Mouse (Mus musculus): ENCODE results near the gene Sirt4. TPM values are rescaled to one million over a fixed set of nuclear protein-coding genes. Genes with fewer than 3 reads are reported as not detected.

The Sirt4 gene
- polyA plus RNA-seq, 1 experiment = 9.2 TPM

DNA sequence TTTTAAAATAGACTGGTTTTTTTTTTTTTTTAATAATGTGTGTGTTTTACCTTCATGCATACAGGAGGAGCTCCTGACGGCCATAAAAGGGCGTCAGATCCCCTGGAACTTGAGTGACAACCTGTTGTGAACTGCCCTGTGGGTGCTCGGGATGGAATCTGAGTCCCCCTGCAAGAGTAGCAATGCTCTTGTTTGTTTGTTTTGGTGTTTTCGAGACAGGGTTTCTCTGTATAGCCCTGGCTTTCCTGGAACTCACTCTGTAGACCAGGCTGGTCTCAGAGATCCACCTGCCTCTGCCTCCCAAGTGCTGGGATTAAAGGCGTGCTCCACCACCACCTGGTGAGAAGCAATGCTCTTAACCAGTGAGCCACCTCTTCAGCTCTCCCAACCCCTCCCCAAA is 471 bp upstream of the Sirt4 start:
- H3K79me3 ChIP-seq (ENCODE audit: low read depth) = no peaks in the 10 kb centered on the region
- TF ChIP-seq MYOG (IDR thresholded peaks at IDR 0.05; ENCODE audit: control insufficient read depth, extremely low read depth, insufficient read length) (no peak), MAX (IDR thresholded peaks at IDR 0.05) (no peak), CTCF (IDR thresholded peaks at IDR 0.05; ENCODE audit: control insufficient read depth, insufficient read depth, insufficient read length) (no peak), MYOD1 (IDR thresholded peaks at IDR 0.05; ENCODE audit: control insufficient read depth, insufficient read length, low read depth) (no peak), CEBPB (IDR thresholded peaks at IDR 0.05; ENCODE audit: low read depth) (no peak), USF1 (IDR thresholded peaks at IDR 0.05; ENCODE audit: low read depth) (no peak), FOSL1 (IDR thresholded peaks at IDR 0.05; ENCODE audit: insufficient read depth, low read length, poor library complexity, severe bottlenecking) (no peak)
- no peak overlapping the region for H3ac ChIP-seq (ENCODE audit: control insufficient read depth, insufficient read length, low read depth)
- H3K4me3 ChIP-seq (ENCODE audit: insufficient read depth, poor library complexity, severe bottlenecking) = no peak overlapping the region
- peaks cover 11% of the 10 kb centered on the region for H3K36me3 ChIP-seq (ENCODE audit: control insufficient read depth, insufficient read depth)
- H3K27me3 ChIP-seq (ENCODE audit: control insufficient read depth, insufficient read depth, insufficient read length) = no peaks in the 10 kb centered on the region
- no peaks in the 10 kb centered on the region for H3K79me2 ChIP-seq (ENCODE audit: control insufficient read depth, insufficient read depth)

DNA sequence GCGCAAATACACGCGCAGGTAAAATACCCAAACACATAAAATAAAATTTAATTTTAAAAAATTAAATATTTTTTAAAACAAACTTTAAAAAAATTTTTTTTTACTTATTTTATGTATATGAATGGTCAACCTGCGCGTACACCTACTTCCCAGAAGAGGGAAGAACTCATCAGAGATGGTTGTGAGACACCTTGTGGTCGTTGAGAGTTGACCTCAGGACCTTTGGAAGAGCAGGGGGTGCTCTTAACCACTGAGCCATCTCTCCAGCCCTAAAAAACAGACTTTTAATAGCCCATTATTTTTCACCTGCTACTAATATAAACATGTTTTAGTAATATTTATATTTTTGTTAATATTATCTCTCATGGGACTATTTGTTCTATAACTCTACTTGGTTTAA is 1.1 kb downstream of the Sirt4 start:
- Histone ChIP-seq H3K79me3 (ENCODE audit: low read depth) (no peaks in the 10 kb centered on the region), H3K36me3 (ENCODE audit: control insufficient read depth, insufficient read depth) (peaks cover 14% of the 10 kb centered on the region), H3ac (ENCODE audit: control insufficient read depth, insufficient read length, low read depth) (no peak overlapping the region), H3K27me3 (ENCODE audit: control insufficient read depth, insufficient read depth, insufficient read length) (no peaks in the 10 kb centered on the region), H3K79me2 (ENCODE audit: control insufficient read depth, insufficient read depth) (no peaks in the 10 kb centered on the region), H3K4me3 (ENCODE audit: insufficient read depth, poor library complexity, severe bottlenecking) (no peak overlapping the region)
- TF ChIP-seq MAX (IDR thresholded peaks at IDR 0.05) (no peak), CTCF (IDR thresholded peaks at IDR 0.05; ENCODE audit: control insufficient read depth, insufficient read depth, insufficient read length) (no peak), CEBPB (IDR thresholded peaks at IDR 0.05; ENCODE audit: low read depth) (no peak), FOSL1 (IDR thresholded peaks at IDR 0.05; ENCODE audit: insufficient read depth, low read length, poor library complexity, severe bottlenecking) (no peak), MYOG (IDR thresholded peaks at IDR 0.05; ENCODE audit: control insufficient read depth, extremely low read depth, insufficient read length) (no peak)

DNA sequence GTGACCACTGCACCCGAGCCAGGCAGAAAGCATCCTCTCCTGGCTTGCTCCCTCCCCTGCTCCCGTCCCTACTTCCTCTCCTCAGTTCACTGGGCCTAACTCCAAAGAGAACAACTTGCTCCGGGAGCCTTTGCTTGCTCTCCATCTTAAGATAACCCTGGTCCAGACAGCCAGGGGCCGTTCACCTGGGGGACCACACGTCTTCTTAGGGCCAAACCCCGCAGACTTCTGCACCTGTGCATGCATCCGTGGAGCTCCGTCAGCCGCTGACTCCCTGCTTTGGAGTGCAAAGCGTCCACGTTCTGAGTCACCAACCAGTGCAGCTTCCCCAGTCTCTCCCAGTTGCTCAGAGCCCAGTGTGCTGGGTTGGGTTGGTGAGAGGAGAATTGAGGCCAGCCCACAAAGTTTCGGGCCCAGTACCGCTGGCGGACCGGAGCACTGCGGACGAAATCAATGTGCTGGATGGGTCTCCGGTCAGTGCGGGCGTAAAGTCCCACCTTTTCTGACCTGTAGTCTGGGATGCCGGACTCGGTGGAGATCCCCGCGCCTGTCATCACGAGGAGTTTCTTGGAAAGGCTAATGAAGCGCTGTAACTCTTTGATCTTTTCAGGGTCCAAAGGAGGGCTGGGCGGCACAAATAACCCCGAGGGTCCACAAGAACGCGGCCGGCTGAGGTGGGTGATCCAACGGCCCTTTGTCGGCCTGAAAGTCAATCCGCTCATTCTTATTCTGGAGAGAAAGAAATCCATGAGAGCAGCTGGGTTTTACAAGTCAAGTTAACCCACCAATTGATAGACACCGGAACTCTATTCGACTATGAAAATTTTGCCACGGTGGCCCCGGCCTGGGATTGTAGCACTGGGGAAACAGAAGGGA is 1.9 kb downstream of the Sirt4 start:
- Histone ChIP-seq H3K79me2 (ENCODE audit: control insufficient read depth, insufficient read depth) (no peaks in the 10 kb centered on the region), H3K36me3 (ENCODE audit: control insufficient read depth, insufficient read depth) (peaks cover 18% of the 10 kb centered on the region), H3ac (ENCODE audit: control insufficient read depth, insufficient read length, low read depth) (no peak overlapping the region), H3K4me3 (ENCODE audit: insufficient read depth, poor library complexity, severe bottlenecking) (no peak overlapping the region), H3K79me3 (ENCODE audit: low read depth) (no peaks in the 10 kb centered on the region), H3K27me3 (ENCODE audit: control insufficient read depth, insufficient read depth, insufficient read length) (no peaks in the 10 kb centered on the region)
- TF ChIP-seq CTCF (IDR thresholded peaks at IDR 0.05; ENCODE audit: control insufficient read depth, insufficient read depth, insufficient read length) (no peak), MAX (IDR thresholded peaks at IDR 0.05) (no peak), FOSL1 (IDR thresholded peaks at IDR 0.05; ENCODE audit: insufficient read depth, low read length, poor library complexity, severe bottlenecking) (no peak), MYOG (IDR thresholded peaks at IDR 0.05; ENCODE audit: control insufficient read depth, extremely low read depth, insufficient read length) (no peak), USF1 (IDR thresholded peaks at IDR 0.05; ENCODE audit: low read depth) (no peak), MYOD1 (IDR thresholded peaks at IDR 0.05; ENCODE audit: control insufficient read depth, insufficient read length, low read depth) (no peak), CEBPB (IDR thresholded peaks at IDR 0.05; ENCODE audit: low read depth) (no peak)

DNA sequence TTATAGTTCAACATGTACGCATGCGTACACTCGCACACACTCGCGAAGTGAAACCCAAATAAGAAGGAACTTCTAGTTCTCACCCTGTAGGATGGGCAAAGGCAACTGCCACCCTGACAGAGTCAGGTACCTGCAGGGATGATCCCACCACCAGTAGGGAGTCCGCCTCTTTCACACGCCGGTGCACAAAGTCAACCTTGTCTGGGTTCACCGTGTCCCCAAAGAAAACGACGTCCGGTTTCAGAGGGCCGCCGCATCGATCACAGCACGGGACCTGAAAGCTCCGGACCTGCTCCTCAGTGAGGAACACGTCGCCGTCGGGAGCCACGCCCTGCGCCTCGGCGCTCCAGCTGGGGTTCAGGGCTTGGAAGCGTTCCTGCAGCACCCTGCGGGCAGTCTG is 4.4 kb downstream of the Sirt4 start:
- no peak for TF ChIP-seq MYOG (IDR thresholded peaks at IDR 0.05; ENCODE audit: control insufficient read depth, extremely low read depth, insufficient read length)
- TF ChIP-seq CTCF (IDR thresholded peaks at IDR 0.05; ENCODE audit: control insufficient read depth, insufficient read depth, insufficient read length) = no peak
- TF ChIP-seq MAX (IDR thresholded peaks at IDR 0.05) = no peak
- TF ChIP-seq MYOD1 (IDR thresholded peaks at IDR 0.05; ENCODE audit: control insufficient read depth, insufficient read length, low read depth) = no peak
- TF ChIP-seq CEBPB (IDR thresholded peaks at IDR 0.05; ENCODE audit: low read depth) = no peak
- no peak for TF ChIP-seq USF1 (IDR thresholded peaks at IDR 0.05; ENCODE audit: low read depth)
- TF ChIP-seq FOSL1 (IDR thresholded peaks at IDR 0.05; ENCODE audit: insufficient read depth, low read length, poor library complexity, severe bottlenecking) = no peak
- Histone ChIP-seq H3K36me3 (ENCODE audit: control insufficient read depth, insufficient read depth) (peaks cover 24% of the 10 kb centered on the region), H3K4me3 (ENCODE audit: insufficient read depth, poor library complexity, severe bottlenecking) (no peak overlapping the region), H3ac (ENCODE audit: control insufficient read depth, insufficient read length, low read depth) (no peak overlapping the region), H3K27me3 (ENCODE audit: control insufficient read depth, insufficient read depth, insufficient read length) (no peaks in the 10 kb centered on the region), H3K79me2 (ENCODE audit: control insufficient read depth, insufficient read depth) (no peaks in the 10 kb centered on the region), H3K79me3 (ENCODE audit: low read depth) (no peaks in the 10 kb centered on the region)

DNA sequence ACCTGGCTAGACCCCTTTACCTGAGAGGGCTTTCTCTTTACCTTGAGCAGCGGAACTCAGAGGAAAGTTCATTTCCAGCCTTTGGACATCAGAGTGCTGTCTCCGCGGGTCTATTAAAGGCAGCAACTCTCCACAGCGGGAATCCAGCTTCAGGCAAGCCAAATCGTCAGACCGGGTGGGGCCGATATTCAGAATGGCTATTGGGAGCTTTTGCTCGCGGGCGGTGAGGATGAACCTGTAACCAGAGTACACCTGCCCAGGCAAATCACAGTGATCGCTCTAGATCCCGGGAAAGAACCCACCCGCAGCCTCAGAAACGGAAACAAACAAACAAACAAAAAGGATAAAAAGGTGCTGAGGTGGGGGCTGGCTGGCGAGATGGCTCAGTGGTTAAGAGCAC is 5.0 kb downstream of the Sirt4 start:
- no peak overlapping the region for H3K4me3 ChIP-seq (ENCODE audit: insufficient read depth, poor library complexity, severe bottlenecking)
- H3K79me2 ChIP-seq (ENCODE audit: control insufficient read depth, insufficient read depth) = no peaks in the 10 kb centered on the region
- no peaks in the 10 kb centered on the region for H3K79me3 ChIP-seq (ENCODE audit: low read depth)
- no peaks in the 10 kb centered on the region for H3K27me3 ChIP-seq (ENCODE audit: control insufficient read depth, insufficient read depth, insufficient read length)
- H3K36me3 ChIP-seq (ENCODE audit: control insufficient read depth, insufficient read depth) = peaks cover 24% of the 10 kb centered on the region
- no peak overlapping the region for H3ac ChIP-seq (ENCODE audit: control insufficient read depth, insufficient read length, low read depth)
- TF ChIP-seq CEBPB (IDR thresholded peaks at IDR 0.05; ENCODE audit: low read depth) = no peak
